Mouse (Mus musculus) myocyte (in vitro differentiated cells): Measurements from ENCODE around the gene Fes.

Source experiments
- CEBPB ChIP-seq: IDR thresholded peaks from 2 replicates; pipeline ENCODE4 v1.6.1; 2011; ENCODE audit warnings: mild to moderate bottlenecking, moderate library complexity; ENCODE audit not compliant: poor library complexity, insufficient read depth, severe bottlenecking
- E2F4 ChIP-seq: IDR thresholded peaks from one replicate; pipeline ENCODE4 v1.6.1; 2011; ENCODE audit warnings: mild to moderate bottlenecking, control low read depth, moderate library complexity; ENCODE audit not compliant: insufficient read depth
- MAX ChIP-seq: IDR thresholded peaks from one replicate; pipeline ENCODE4 v1.6.1; 2011; ENCODE audit warnings: low read depth, mild to moderate bottlenecking, control low read depth
- MYOD1 ChIP-seq, 3 experiments: IDR thresholded peaks; one replicate each; pipeline ENCODE4 v1.6.1; 2011; ENCODE audit warnings: control low read depth in 2 of 3, low read depth in 2 of 3, mild to moderate bottlenecking in 2 of 3, moderate library complexity in 1 of 3; ENCODE audit not compliant: insufficient read length in 2 of 3, control insufficient read depth in 1 of 3
- MYOG ChIP-seq, 3 experiments: IDR thresholded peaks; one replicate each; pipeline ENCODE4 v1.6.1; 2011; ENCODE audit warnings: control low read depth in 2 of 3, low read depth in 2 of 3, mild to moderate bottlenecking in 2 of 3; ENCODE audit not compliant: insufficient read length in 2 of 3, control insufficient read depth in 1 of 3, insufficient read depth in 1 of 3
- POLR2A ChIP-seq: IDR thresholded peaks from one replicate; pipeline ENCODE4 v1.6.1; 2011; ENCODE audit warnings: low read depth, mild to moderate bottlenecking, control low read depth, moderate library complexity; ENCODE audit not compliant: insufficient read length
- POLR2AphosphoS2 ChIP-seq: IDR thresholded peaks from one replicate; pipeline ENCODE4 v1.6.1; 2011; ENCODE audit warnings: low read depth, control low read depth; ENCODE audit not compliant: insufficient read length
- REST ChIP-seq: IDR thresholded peaks from one replicate; pipeline ENCODE4 v1.6.1; 2011; ENCODE audit warnings: mild to moderate bottlenecking, control low read depth, moderate library complexity; ENCODE audit not compliant: insufficient read depth, insufficient read length
- SRF ChIP-seq: IDR thresholded peaks from one replicate; pipeline ENCODE4 v1.6.1; 2011; ENCODE audit warnings: low read depth; ENCODE audit not compliant: control insufficient read depth, insufficient read length
- TCF12 ChIP-seq: IDR thresholded peaks from one replicate; pipeline ENCODE4 v1.6.1; 2011; ENCODE audit warnings: mild to moderate bottlenecking, control low read depth; ENCODE audit not compliant: poor library complexity, insufficient read depth, severe bottlenecking
- TCF3 ChIP-seq: IDR thresholded peaks from one replicate; pipeline ENCODE4 v1.6.1; 2011; ENCODE audit warnings: low read depth, control low read depth; ENCODE audit not compliant: insufficient read length
- USF1 ChIP-seq: IDR thresholded peaks from one replicate; pipeline ENCODE4 v1.6.1; 2011; ENCODE audit warnings: low read depth, mild to moderate bottlenecking, control low read depth, moderate library complexity

- no peak for TF ChIP-seq USF1
- no peak for TF ChIP-seq POLR2AphosphoS2
- TF ChIP-seq TCF12, result no peak
- TF ChIP-seq POLR2A, result no peak
- TF ChIP-seq CEBPB, result no peak
- TF ChIP-seq MYOD1 (IDR thresholded peaks at IDR 0.05; ENCODE audit: control insufficient read depth in 1 of 3, insufficient read length in 2 of 3, low read depth in 2 of 3), result no peak
- no peak for TF ChIP-seq MYOG (IDR thresholded peaks at IDR 0.05; ENCODE audit: control insufficient read depth in 1 of 3, insufficient read depth in 1 of 3, insufficient read length in 2 of 3, low read depth in 2 of 3)
- no peak for TF ChIP-seq E2F4
- TF ChIP-seq MAX, result no peak
- no peak for TF ChIP-seq SRF
- no peak for TF ChIP-seq REST
- TF ChIP-seq TCF3, result no peak
These were observed 13.0 kb downstream of the Fes start for GRCm38 (mm10) chr7:80374733-80375132.
